Mouse (Mus musculus) CH12.LX (cell line): Measurements from ENCODE around the gene Grik1.

Experiments
- CHD1 ChIP-seq: IDR thresholded peaks from 2 replicates; pipeline ENCODE4 v1.6.1; 2012; ENCODE audit warnings: low read depth, low read length, improper control_type of control experiment, inconsistent platforms
- CHD2 ChIP-seq: IDR thresholded peaks from 2 replicates; pipeline ENCODE4 v1.6.1; 2011; ENCODE audit warnings: low read length, improper control_type of control experiment
- CTCF ChIP-seq, 2 experiments: IDR thresholded peaks in 1 of 2; conservative IDR thresholded peaks in 1 of 2; 2 replicates each; pipeline ENCODE4 v1.5.1; 2011 to 2012; ENCODE audit warnings: low read depth in 2 of 2, low read length in 2 of 2, improper control_type of control experiment in 1 of 2, inconsistent platforms in 1 of 2, mild to moderate bottlenecking in 1 of 2, moderate library complexity in 1 of 2
- E2F4 ChIP-seq: IDR thresholded peaks from 2 replicates; pipeline ENCODE4 v1.6.1; 2011; ENCODE audit warnings: low read depth, low read length, improper control_type of control experiment; ENCODE audit not compliant: insufficient replicate concordance
- EP300 ChIP-seq: IDR thresholded peaks from 2 replicates; pipeline ENCODE4 v1.6.1; 2011; ENCODE audit warnings: low read length, improper control_type of control experiment
- ETS1 ChIP-seq: conservative IDR thresholded peaks from 2 replicates; pipeline ENCODE4 v1.6.1; 2012; ENCODE audit warnings: low read depth, mild to moderate bottlenecking, inconsistent platforms, low read length, improper control_type of control experiment, moderate library complexity
- KAT2A ChIP-seq: IDR thresholded peaks from 2 replicates; pipeline ENCODE4 v1.6.1; 2012; ENCODE audit warnings: low read length, improper control_type of control experiment, inconsistent platforms; ENCODE audit not compliant: insufficient replicate concordance
- MAX ChIP-seq: IDR thresholded peaks from 2 replicates; pipeline ENCODE4 v1.6.1; 2011; ENCODE audit warnings: low read length, improper control_type of control experiment
- POLR2AphosphoS2 ChIP-seq: IDR thresholded peaks from 2 replicates; pipeline ENCODE4 v1.6.1; 2011; ENCODE audit warnings: low read depth, low read length, improper control_type of control experiment
- SIN3A ChIP-seq: IDR thresholded peaks from 2 replicates; pipeline ENCODE4 v1.6.1; 2012; ENCODE audit warnings: low read length, improper control_type of control experiment, inconsistent platforms
- USF1 ChIP-seq: IDR thresholded peaks from 2 replicates; pipeline ENCODE4 v1.6.1; 2014; ENCODE audit warnings: low read depth, mild to moderate bottlenecking, inconsistent platforms, low read length, improper control_type of control experiment
- USF2 ChIP-seq: conservative IDR thresholded peaks from 2 replicates; pipeline ENCODE4 v1.6.1; 2011; ENCODE audit warnings: low read depth, low read length, improper control_type of control experiment
- ZNF384 ChIP-seq: IDR thresholded peaks from 2 replicates; pipeline ENCODE4 v1.6.1; 2012; ENCODE audit warnings: low read depth, low read length, improper control_type of control experiment, inconsistent platforms

DNA sequence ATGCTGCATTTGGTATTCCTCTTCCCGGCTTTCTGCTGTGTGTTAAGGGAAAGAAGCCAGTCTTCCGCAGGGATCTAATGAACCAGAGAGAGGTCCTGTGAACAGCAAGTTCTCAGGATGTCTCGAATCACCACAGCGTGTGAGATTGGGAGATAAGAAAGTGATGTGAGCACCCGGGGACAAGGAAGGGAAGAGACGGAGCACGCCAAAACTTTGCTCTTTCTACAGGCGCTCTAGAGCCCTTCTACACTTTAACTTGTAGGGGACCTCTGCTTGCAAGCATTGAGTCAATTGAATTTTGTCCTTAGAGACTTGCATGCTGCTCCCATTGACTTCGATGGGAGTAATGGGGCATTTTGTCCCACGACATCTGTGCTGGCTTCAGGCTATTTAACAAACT lies 241.9 kb downstream of the Grik1 start:
- TF ChIP-seq ETS1 (no peak), USF1 (no peak), E2F4 (no peak), CHD2 (no peak), KAT2A (no peak), CTCF (conservative IDR thresholded peaks at IDR 0.05 in 1 of 2, IDR thresholded peaks at IDR 0.05 in 1 of 2; ENCODE audit: low read depth in 2 of 2, low read length in 2 of 2) (no peak), ZNF384 (no peak), EP300 (no peak), SIN3A (no peak), POLR2AphosphoS2 (no peak), MAX (no peak), USF2 (no peak), CHD1 (no peak)
